Mouse (Mus musculus) CH12.LX (cell line): ENCODE results near the gene Atg9b. TPM values are rescaled to one million over a fixed set of nuclear protein-coding genes. Genes with fewer than 3 reads are reported as not detected.

Source experiments
- DNase-seq: peaks from one replicate; pipeline ENCODE4 v3.0.0-alpha.2; 2013; ENCODE audit errors: extremely low read depth
- H3K27ac ChIP-seq: 2 replicates; pipeline ENCODE4 v1.5.1; 2012; ENCODE audit warnings: low read depth, mild to moderate bottlenecking, control low read depth, moderate library complexity; ENCODE audit not compliant: insufficient read depth
- H3K27me3 ChIP-seq: replicated peaks from 2 replicates; pipeline ENCODE3; 2012; ENCODE audit warnings: inconsistent platforms
- H3K36me3 ChIP-seq, 2 experiments: replicated peaks in 1 of 2; 2 replicates each; pipeline versions ENCODE3 to v1.6.1; 2012; ENCODE audit warnings: inconsistent platforms in 1 of 2, low read length in 1 of 2, mild to moderate bottlenecking in 1 of 2, mixed read lengths in 1 of 2, moderate library complexity in 1 of 2; ENCODE audit not compliant: control insufficient read depth in 1 of 2, insufficient read depth in 1 of 2
- H3K4me1 ChIP-seq, 2 experiments: 2 replicates each; pipeline ENCODE4 v1.6.1; 2012; ENCODE audit warnings: inconsistent platforms in 1 of 2, moderate library complexity in 1 of 2; ENCODE audit not compliant: insufficient read depth in 2 of 2, control insufficient read depth in 1 of 2
- H3K4me2 ChIP-seq: 2 replicates; pipeline ENCODE4 v1.6.1; 2012; ENCODE audit warnings: low read depth, mild to moderate bottlenecking, control low read depth; ENCODE audit not compliant: poor library complexity, insufficient read depth, severe bottlenecking
- H3K4me3 ChIP-seq, 3 experiments: fragments of 150-350 bp in 1 of 3; sonication (generic) in 1 of 3; replicated peaks in 1 of 3; 2 replicates each; pipeline versions ENCODE3 to v1.5.1; 2011 to 2012; ENCODE audit warnings: low read depth in 2 of 3, low read length in 2 of 3, mild to moderate bottlenecking in 2 of 3, moderate library complexity in 2 of 3, control low read depth in 1 of 3, improper control_type of control experiment in 1 of 3, inconsistent platforms in 1 of 3, mixed read lengths in 1 of 3; ENCODE audit not compliant: poor library complexity in 1 of 3
- H3K79me2 ChIP-seq: replicated peaks from 2 replicates; pipeline ENCODE4 v1.6.1; 2012; ENCODE audit warnings: mild to moderate bottlenecking, moderate library complexity; ENCODE audit not compliant: control insufficient read depth, poor library complexity, insufficient read depth, severe bottlenecking; ENCODE audit errors: extremely low read depth
- H3K9ac ChIP-seq: 2 replicates; pipeline ENCODE4 v1.6.1; 2012; ENCODE audit warnings: low read depth, mild to moderate bottlenecking, control low read depth, moderate library complexity; ENCODE audit not compliant: insufficient read depth
- H3K9me3 ChIP-seq: replicated peaks from 2 replicates; pipeline ENCODE3; 2012; ENCODE audit warnings: low read length, inconsistent platforms, mixed read lengths
- BHLHE40 ChIP-seq: IDR thresholded peaks from 2 replicates; pipeline ENCODE4 v1.6.1; 2011; ENCODE audit warnings: mild to moderate bottlenecking, low read depth, low read length, improper control_type of control experiment
- CHD1 ChIP-seq: IDR thresholded peaks from 2 replicates; pipeline ENCODE4 v1.6.1; 2012; ENCODE audit warnings: low read depth, low read length, improper control_type of control experiment, inconsistent platforms
- CHD2 ChIP-seq: IDR thresholded peaks from 2 replicates; pipeline ENCODE4 v1.6.1; 2011; ENCODE audit warnings: low read length, improper control_type of control experiment
- CTCF ChIP-seq, 2 experiments: IDR thresholded peaks in 1 of 2; conservative IDR thresholded peaks in 1 of 2; 2 replicates each; pipeline ENCODE4 v1.5.1; 2011 to 2012; ENCODE audit warnings: low read depth in 2 of 2, low read length in 2 of 2, improper control_type of control experiment in 1 of 2, inconsistent platforms in 1 of 2, mild to moderate bottlenecking in 1 of 2, moderate library complexity in 1 of 2
- E2F4 ChIP-seq: IDR thresholded peaks from 2 replicates; pipeline ENCODE4 v1.6.1; 2011; ENCODE audit warnings: low read depth, low read length, improper control_type of control experiment; ENCODE audit not compliant: insufficient replicate concordance
- ELF1 ChIP-seq: IDR thresholded peaks from 2 replicates; pipeline ENCODE4 v1.6.1; 2014; ENCODE audit warnings: low read depth, mild to moderate bottlenecking, inconsistent platforms, low read length, improper control_type of control experiment
- EP300 ChIP-seq: IDR thresholded peaks from 2 replicates; pipeline ENCODE4 v1.6.1; 2011; ENCODE audit warnings: low read length, improper control_type of control experiment
- ETS1 ChIP-seq: conservative IDR thresholded peaks from 2 replicates; pipeline ENCODE4 v1.6.1; 2012; ENCODE audit warnings: low read depth, mild to moderate bottlenecking, inconsistent platforms, low read length, improper control_type of control experiment, moderate library complexity
- GABPA ChIP-seq: IDR thresholded peaks from 2 replicates; pipeline ENCODE4 v1.6.1; 2012; ENCODE audit warnings: low read depth, low read length, improper control_type of control experiment, inconsistent platforms; ENCODE audit not compliant: insufficient replicate concordance
- HCFC1 ChIP-seq: IDR thresholded peaks from 2 replicates; pipeline ENCODE4 v1.6.1; 2012; ENCODE audit warnings: low read depth, mild to moderate bottlenecking, inconsistent platforms, low read length, improper control_type of control experiment
- IRF4 ChIP-seq: IDR thresholded peaks from 2 replicates; pipeline ENCODE4 v1.6.1; 2014; ENCODE audit warnings: low read depth, mild to moderate bottlenecking, inconsistent platforms, low read length, improper control_type of control experiment
- JUN ChIP-seq: IDR thresholded peaks from 2 replicates; pipeline ENCODE4 v1.6.1; 2011; ENCODE audit warnings: low read depth, mild to moderate bottlenecking, low read length, improper control_type of control experiment, moderate library complexity; ENCODE audit not compliant: insufficient read depth
- JUND ChIP-seq: conservative IDR thresholded peaks from 2 replicates; pipeline ENCODE4 v1.6.1; 2011; ENCODE audit warnings: low read depth, low read length, improper control_type of control experiment
- KAT2A ChIP-seq: IDR thresholded peaks from 2 replicates; pipeline ENCODE4 v1.6.1; 2012; ENCODE audit warnings: low read length, improper control_type of control experiment, inconsistent platforms; ENCODE audit not compliant: insufficient replicate concordance
- MAFK ChIP-seq: IDR thresholded peaks from 2 replicates; pipeline ENCODE4 v1.6.1; 2011; ENCODE audit warnings: low read length, improper control_type of control experiment; ENCODE audit not compliant: insufficient replicate concordance
- MAX ChIP-seq: IDR thresholded peaks from 2 replicates; pipeline ENCODE4 v1.6.1; 2011; ENCODE audit warnings: low read length, improper control_type of control experiment
- MAZ ChIP-seq: IDR thresholded peaks from 2 replicates; pipeline ENCODE4 v1.6.1; 2012; ENCODE audit warnings: low read depth, mild to moderate bottlenecking, inconsistent platforms, low read length, improper control_type of control experiment, moderate library complexity
- MEF2A ChIP-seq: IDR thresholded peaks from 2 replicates; pipeline ENCODE4 v1.6.1; 2014; ENCODE audit warnings: low read depth, mild to moderate bottlenecking, inconsistent platforms, low read length, improper control_type of control experiment, borderline replicate concordance
- MXI1 ChIP-seq: IDR thresholded peaks from 2 replicates; pipeline ENCODE4 v1.6.1; 2011; ENCODE audit warnings: mild to moderate bottlenecking, low read depth, low read length, improper control_type of control experiment
- MYC ChIP-seq: IDR thresholded peaks from 2 replicates; pipeline ENCODE4 v1.6.1; 2011; ENCODE audit warnings: low read depth, mild to moderate bottlenecking, improper control_type of control experiment, low read length
- NELFE ChIP-seq: IDR thresholded peaks from 2 replicates; pipeline ENCODE4 v1.6.1; 2011; ENCODE audit warnings: low read depth, low read length, improper control_type of control experiment
- NRF1 ChIP-seq: IDR thresholded peaks from 2 replicates; pipeline ENCODE4 v1.6.1; 2014; ENCODE audit warnings: low read depth, mild to moderate bottlenecking, inconsistent platforms, low read length, improper control_type of control experiment, moderate library complexity
- PAX5 ChIP-seq: IDR thresholded peaks from 2 replicates; pipeline ENCODE4 v1.6.1; 2012; ENCODE audit warnings: low read length, inconsistent platforms, mixed read lengths
- POLR2A ChIP-seq: IDR thresholded peaks from 2 replicates; pipeline ENCODE4 v1.6.1; 2011; ENCODE audit warnings: low read depth, mild to moderate bottlenecking, improper control_type of control experiment, low read length
- POLR2AphosphoS2 ChIP-seq: IDR thresholded peaks from 2 replicates; pipeline ENCODE4 v1.6.1; 2011; ENCODE audit warnings: low read depth, low read length, improper control_type of control experiment
- RAD21 ChIP-seq: IDR thresholded peaks from 2 replicates; pipeline ENCODE4 v1.6.1; 2011; ENCODE audit warnings: low read depth, mild to moderate bottlenecking, low read length, improper control_type of control experiment, moderate library complexity
- RCOR1 ChIP-seq: conservative IDR thresholded peaks from 2 replicates; pipeline ENCODE4 v1.6.1; 2012; ENCODE audit warnings: low read depth, mild to moderate bottlenecking, inconsistent platforms, low read length, improper control_type of control experiment
- SIN3A ChIP-seq: IDR thresholded peaks from 2 replicates; pipeline ENCODE4 v1.6.1; 2012; ENCODE audit warnings: low read length, improper control_type of control experiment, inconsistent platforms
- SMC3 ChIP-seq: IDR thresholded peaks from 2 replicates; pipeline ENCODE4 v1.6.1; 2011; ENCODE audit warnings: low read depth, low read length, improper control_type of control experiment
- TBP ChIP-seq: conservative IDR thresholded peaks from 2 replicates; pipeline ENCODE4 v1.6.1; 2011; ENCODE audit warnings: low read depth, low read length, improper control_type of control experiment
- TCF12 ChIP-seq: IDR thresholded peaks from 2 replicates; pipeline ENCODE4 v1.6.1; 2014; ENCODE audit warnings: low read depth, mild to moderate bottlenecking, inconsistent platforms, low read length, improper control_type of control experiment
- UBTF ChIP-seq: IDR thresholded peaks from 2 replicates; pipeline ENCODE4 v1.6.1; 2012; ENCODE audit warnings: low read depth, mild to moderate bottlenecking, inconsistent platforms, low read length, improper control_type of control experiment, moderate library complexity
- USF1 ChIP-seq: IDR thresholded peaks from 2 replicates; pipeline ENCODE4 v1.6.1; 2014; ENCODE audit warnings: low read depth, mild to moderate bottlenecking, inconsistent platforms, low read length, improper control_type of control experiment
- USF2 ChIP-seq: conservative IDR thresholded peaks from 2 replicates; pipeline ENCODE4 v1.6.1; 2011; ENCODE audit warnings: low read depth, low read length, improper control_type of control experiment
- ZC3H11A ChIP-seq: IDR thresholded peaks from 2 replicates; pipeline ENCODE4 v1.6.1; 2012; ENCODE audit warnings: low read depth, mild to moderate bottlenecking, inconsistent platforms, low read length, improper control_type of control experiment
- ZKSCAN1 ChIP-seq: IDR thresholded peaks from 2 replicates; pipeline ENCODE4 v1.6.1; 2012; ENCODE audit warnings: low read depth, inconsistent platforms, low read length, improper control_type of control experiment, borderline replicate concordance
- ZMIZ1 ChIP-seq: IDR thresholded peaks from 2 replicates; pipeline ENCODE4 v1.6.1; 2012; ENCODE audit warnings: low read depth, mild to moderate bottlenecking, inconsistent platforms, low read length, improper control_type of control experiment
- ZNF384 ChIP-seq: IDR thresholded peaks from 2 replicates; pipeline ENCODE4 v1.6.1; 2012; ENCODE audit warnings: low read depth, low read length, improper control_type of control experiment, inconsistent platforms
- dilution Hi-C: fragments of 300-500 bp; cut with MboI; formaldehyde crosslinking; loops from 2 replicates; pipeline ENCODE4 v1.14.3; 2020; ENCODE audit warnings: low sequenced_read_pairs; ENCODE audit not compliant: extremely low pct_unique_long_range_greater_than_20kb, extremely low pct_ligation_motif_present
- in situ Hi-C: fragments of 300-500 bp; cut with MboI; formaldehyde crosslinking; loops from 3 replicates; pipeline ENCODE4 v1.14.3; 2019; ENCODE audit warnings: low sequenced_read_pairs, low pct_ligation_motif_present, low pct_unique_long_range_greater_than_20kb, mixed read lengths
- polyA plus RNA-seq: library from polyadenylated mRNA; unstranded; fragments of >175 nt; gene quantifications from 2 replicates; pipeline ENCODE4 v1.2.1, GENCODE M21; 2012; ENCODE audit warnings: low read depth; ENCODE audit not compliant: insufficient read length
- total RNA-seq, 2 experiments: library from RNA; depleted of rRNA; stranded (reverse); fragments of 300-350 nt in 1 of 2; fragments of >200 nt in 1 of 2; gene quantifications; 2 replicates each; pipeline ENCODE4 v1.2.3; 2012 to 2014

The Atg9b gene
- total and polyA plus RNA-seq, 3 experiments: 0.68 to 1.3 (median 0.81) TPM

DNA sequence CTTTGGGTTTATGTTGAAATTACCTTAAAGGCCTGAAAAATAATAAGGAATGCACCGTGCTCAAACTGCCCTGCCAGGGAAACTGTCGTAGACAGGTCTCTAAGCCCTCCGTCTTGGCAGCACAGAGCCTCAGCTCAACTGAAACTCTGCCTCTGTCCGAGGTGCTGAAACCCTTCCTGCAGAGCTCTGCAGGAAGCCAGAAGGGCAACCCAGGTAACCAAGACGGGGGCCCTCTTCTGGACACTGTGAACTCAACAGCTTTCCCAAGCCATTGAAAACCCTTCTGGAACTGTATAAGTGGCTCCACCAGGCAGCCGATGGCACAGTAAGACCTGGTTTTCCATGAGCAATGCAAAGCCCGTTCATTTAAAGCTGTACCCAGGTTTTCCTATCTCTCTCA lies 34.5 kb downstream of the Atg9b start:
- no peak overlapping the region for H3K27ac ChIP-seq
- H3K9ac ChIP-seq: no peak overlapping the region
- in situ Hi-C loops: no loop called here
- TF ChIP-seq RAD21: peak; percentile 41
- TF ChIP-seq KAT2A: no peak
- TF ChIP-seq CHD2: no peak
- no peak for TF ChIP-seq MEF2A
- TF ChIP-seq CTCF (conservative IDR thresholded peaks at IDR 0.05 in 1 of 2, IDR thresholded peaks at IDR 0.05 in 1 of 2; ENCODE audit: low read depth in 2 of 2, low read length in 2 of 2): peak in 1 of 2 experiments; percentile 78; a peak in 2 of 4 replicates
- TF ChIP-seq MAX: no peak
- TF ChIP-seq EP300: no peak
- no peak for TF ChIP-seq ETS1
- TF ChIP-seq CHD1: no peak
- no peak for TF ChIP-seq JUND
- no peak for TF ChIP-seq ZMIZ1
- TF ChIP-seq USF2: no peak
- no peak for TF ChIP-seq ZNF384
- no peak for TF ChIP-seq TCF12
- TF ChIP-seq MYC: no peak
- no peak for TF ChIP-seq E2F4
- no peak for TF ChIP-seq MAZ
- TF ChIP-seq ELF1: 0 out of 2 replicates have a peak, but pooled peaks have one; percentile 25
- no peak for TF ChIP-seq NRF1
- no peak for TF ChIP-seq BHLHE40
- peak; percentile 74 for TF ChIP-seq SMC3
- TF ChIP-seq MXI1: no peak
- TF ChIP-seq POLR2AphosphoS2: no peak
- TF ChIP-seq PAX5: no peak
- TF ChIP-seq ZKSCAN1: no peak
- no peak for TF ChIP-seq ZC3H11A
- TF ChIP-seq POLR2A: no peak
- TF ChIP-seq MAFK: no peak
- no peak for TF ChIP-seq HCFC1
- no peak for TF ChIP-seq GABPA
- peak; percentile 83 for TF ChIP-seq SIN3A
- TF ChIP-seq TBP: no peak
- no peak for TF ChIP-seq NELFE
- no peak for TF ChIP-seq USF1
- TF ChIP-seq RCOR1: no peak
- peak; percentile 64 for TF ChIP-seq IRF4
- TF ChIP-seq JUN: no peak
- no peak for TF ChIP-seq UBTF
- TF ChIP-seq, all 38 proteins: peak for 6
- peak; percentile 88 for DNase-seq
- Histone ChIP-seq H3K9me3 (peaks cover 5% of the 10 kb centered on the region), H3K4me2 (no peak overlapping the region), H3K36me3 (no peaks in the 10 kb centered on the region), H3K27me3 (peaks cover 62% of the 10 kb centered on the region), H3K4me3 (no peak overlapping the region), H3K4me1 (peaks cover 7 to 20% of the 10 kb centered on the region in 2 experiments), H3K79me2 (no peaks in the 10 kb centered on the region)
- dilution Hi-C loops: no loop called here
